Comparison of ENCODE assay signal across 13 mouse cellular contexts in genomic region chr10:94920526-94920925, GRCm38 (mm10). TPM values are rescaled to one million over a fixed set of nuclear protein-coding genes. Genes with fewer than 3 reads are reported as not detected.
"Had no signal": no experiment of that assay in that cellular context is flagged by ENCODE, and none has a peak within 500 bp of the region (broad histone marks: within the 10 kb centered on the region; RNA-seq: fewer than 3 reads in every experiment).

No protein-coding gene starts in this region.

- H3K9me3 ChIP-seq: kidney, embryonic 15.5 days; limb, embryonic 12.5 days; lung, embryonic 15.5 days; neural tube, embryonic 15.5 days had no signal

- H3K9ac ChIP-seq: kidney, embryonic 15.5 days; limb, embryonic 12.5 days; lung, embryonic 15.5 days; neural tube, embryonic 15.5 days had no signal

- H3K27ac ChIP-seq: kidney, embryonic 15.5 days; limb, embryonic 12.5 days; neural tube, embryonic 15.5 days; stomach, postnatal 0 days had no signal

- DNase-seq: kidney, adult 2 months; kidney, postnatal 14 days; lung, postnatal 14 days; midbrain, embryonic 14.5 days; thymus, adult 18-20 months; thymus, postnatal 14 days had no signal

- H3K4me2 ChIP-seq: kidney, embryonic 15.5 days; limb, embryonic 12.5 days; lung, embryonic 15.5 days; neural tube, embryonic 15.5 days had no signal

- ATAC-seq: intestine, embryonic 16.5 days had no signal

- H3K36me3 ChIP-seq: kidney, embryonic 15.5 days; limb, embryonic 12.5 days; lung, embryonic 15.5 days had no signal

- H3K27me3 ChIP-seq: kidney, embryonic 15.5 days; limb, embryonic 12.5 days; lung, embryonic 15.5 days; neural tube, embryonic 15.5 days had no signal

- H3K4me3 ChIP-seq: kidney, embryonic 15.5 days; limb, embryonic 12.5 days; lung, embryonic 15.5 days; myocyte; neural tube, embryonic 15.5 days had no signal

RNA-seq across cellular contexts. Expression of gene Plxnc1, which starts 24.1 kb away (rescaled TPM):
- polyA plus RNA-seq: myocyte had no signal
